Mouse (Mus musculus) yolk sac, embryonic 10.5 days (tissue): ENCODE measurements around the gene Osbpl10.

Experiments
- DNase-seq: peaks from one replicate; pipeline ENCODE4 v3.0.0-alpha.2; 2017; ENCODE audit warnings: low spot score

The Osbpl10 gene

DNA sequence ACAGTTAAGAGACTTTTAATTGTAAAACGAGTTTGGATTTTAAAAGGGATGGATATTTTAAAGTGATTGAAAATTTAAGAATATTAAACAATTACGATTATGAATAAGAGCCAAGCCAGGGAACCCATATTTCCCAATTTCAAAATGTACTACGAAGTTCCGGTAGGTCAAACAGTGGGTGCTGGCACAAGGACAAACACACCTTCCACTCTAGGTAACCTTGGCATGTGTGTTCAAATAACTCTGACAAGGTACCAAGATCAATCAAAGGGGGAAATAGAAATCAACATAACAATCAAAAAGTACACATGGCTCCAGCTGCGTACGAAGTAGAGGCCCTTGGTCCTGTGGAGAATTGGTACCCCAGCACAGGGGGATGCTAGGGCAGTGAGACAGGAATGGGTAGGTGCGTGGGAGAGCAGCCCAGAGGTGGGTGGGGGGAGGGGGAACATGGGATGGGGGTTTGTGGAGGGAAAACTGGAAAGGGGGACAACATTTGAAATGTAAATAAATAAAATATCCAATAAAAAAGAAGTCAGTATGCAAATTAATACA, 294.8 kb downstream of the Osbpl10 start:
- no peak for DNase-seq

DNA sequence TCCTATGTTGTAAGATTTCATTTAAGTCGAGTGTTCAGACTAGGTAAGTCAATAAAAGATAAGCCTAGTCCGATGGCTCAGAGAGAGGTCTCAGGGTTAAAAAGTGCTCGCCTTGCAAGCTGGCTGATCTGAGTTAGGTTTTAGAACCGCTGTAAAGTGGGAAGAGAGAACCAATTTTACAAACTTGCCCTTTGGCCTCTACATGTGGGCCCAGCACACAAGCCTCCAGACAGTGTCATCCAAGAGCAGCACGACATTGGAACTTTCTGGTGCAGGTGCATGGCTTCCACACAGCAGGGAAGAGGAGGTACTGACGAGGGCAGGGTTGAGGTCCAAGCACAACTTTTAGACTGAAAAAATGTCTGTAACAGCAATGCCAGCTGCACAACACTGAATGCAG, 296.4 kb downstream of the Osbpl10 start:
- DNase-seq: peak; percentile 55

DNA sequence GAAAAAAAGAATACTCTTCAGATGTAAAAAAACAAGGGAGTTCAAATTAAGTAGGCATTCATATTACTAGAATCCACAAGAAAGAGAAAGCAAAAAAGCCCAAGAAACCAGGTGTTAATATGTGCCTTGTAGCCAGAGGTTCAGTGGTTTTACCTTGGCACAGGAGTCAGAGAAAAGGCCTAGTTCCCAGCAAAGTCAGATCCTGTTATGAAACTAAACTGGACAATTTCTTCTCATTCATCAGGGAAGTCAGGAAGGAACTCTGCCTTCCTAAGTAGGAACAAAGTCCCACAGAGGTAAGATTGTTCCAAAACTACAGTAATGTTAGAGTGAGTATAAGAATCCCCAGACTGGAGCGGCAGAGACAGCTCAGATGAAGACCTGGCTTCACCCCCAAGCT, 300.3 kb downstream of the Osbpl10 start:
- no peak for DNase-seq
